Mouse (Mus musculus): Measurements from ENCODE around the gene Zcchc4.

Gene Zcchc4

DNA sequence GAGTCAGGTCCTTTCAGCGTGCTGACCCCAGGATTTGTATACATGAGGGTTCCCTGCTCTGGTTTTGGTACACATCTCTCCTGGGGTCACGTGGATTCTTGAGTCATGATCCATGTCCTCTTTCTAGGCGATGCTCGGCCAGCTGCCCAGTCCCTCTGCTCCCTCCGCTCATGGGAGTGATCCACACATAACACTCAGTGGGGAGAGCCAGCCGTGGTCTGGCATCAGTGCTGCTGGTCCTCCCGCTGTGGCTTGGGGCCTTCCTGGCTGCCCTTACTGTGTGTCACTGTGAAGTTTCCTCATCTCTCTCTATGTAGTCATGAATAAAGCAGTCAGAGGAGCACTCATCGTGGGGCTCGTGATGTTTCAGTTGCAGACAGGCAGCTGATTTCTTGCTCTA is 18.9 kb downstream of the Zcchc4 start:
- no peak for DNase-seq (ENCODE audit: low spot score)

DNA sequence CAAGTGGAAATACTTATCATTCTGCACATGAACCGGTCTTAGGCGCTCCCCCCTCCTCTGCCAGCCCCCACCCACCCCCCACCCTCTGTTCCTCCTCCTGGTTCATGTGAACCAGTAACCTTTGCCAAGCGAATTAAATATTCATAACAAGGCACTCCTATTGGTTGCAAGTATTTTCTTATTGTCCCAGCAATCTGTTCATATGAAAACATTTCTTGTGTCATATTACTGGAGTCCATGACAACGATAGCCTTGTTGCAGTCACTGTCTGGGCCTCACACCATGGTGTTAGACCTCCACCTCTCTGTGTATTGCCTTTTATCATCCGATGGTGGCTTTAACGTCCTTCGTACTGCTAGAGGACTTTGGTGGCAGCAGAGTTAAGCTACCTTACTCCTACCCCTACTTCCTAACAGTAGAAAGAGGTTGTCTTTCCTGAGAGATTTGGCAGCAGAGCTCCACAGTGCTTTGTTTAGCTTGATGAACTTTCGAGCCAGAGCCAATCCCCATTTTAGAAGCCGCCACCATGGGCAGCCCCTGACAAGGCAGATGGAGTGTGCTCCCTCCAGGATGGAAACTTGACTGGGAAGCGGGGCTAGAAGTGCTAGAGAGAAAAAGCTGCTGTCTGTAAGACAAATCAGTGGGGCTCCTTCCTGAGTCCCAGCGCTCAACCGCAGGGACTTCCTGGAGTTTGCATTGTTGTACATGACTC is 24.2 kb downstream of the Zcchc4 start:
- DNase-seq (ENCODE audit: low spot score): no peak

DNA sequence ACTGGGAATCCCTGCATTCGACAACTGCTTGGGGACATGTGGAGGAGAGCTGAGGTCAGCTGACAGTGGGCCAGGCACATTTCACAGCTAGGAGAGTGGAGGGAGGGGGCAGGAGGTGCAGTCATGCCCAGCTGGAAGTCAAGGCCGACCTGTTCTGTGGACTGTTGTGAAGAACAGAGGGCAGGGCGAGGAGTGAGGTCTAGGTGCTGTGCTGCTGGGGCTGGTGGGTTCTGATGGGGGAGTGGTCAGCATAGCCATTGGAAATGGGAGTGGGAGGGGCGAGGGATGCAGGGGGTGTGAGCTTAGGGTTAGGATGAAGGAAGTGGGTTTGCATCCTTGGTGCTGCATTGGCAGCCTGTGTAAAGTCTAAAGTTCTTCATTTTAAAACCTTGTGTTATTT is 30.6 kb downstream of the Zcchc4 start:
- no peak for DNase-seq (ENCODE audit: low spot score)

DNA sequence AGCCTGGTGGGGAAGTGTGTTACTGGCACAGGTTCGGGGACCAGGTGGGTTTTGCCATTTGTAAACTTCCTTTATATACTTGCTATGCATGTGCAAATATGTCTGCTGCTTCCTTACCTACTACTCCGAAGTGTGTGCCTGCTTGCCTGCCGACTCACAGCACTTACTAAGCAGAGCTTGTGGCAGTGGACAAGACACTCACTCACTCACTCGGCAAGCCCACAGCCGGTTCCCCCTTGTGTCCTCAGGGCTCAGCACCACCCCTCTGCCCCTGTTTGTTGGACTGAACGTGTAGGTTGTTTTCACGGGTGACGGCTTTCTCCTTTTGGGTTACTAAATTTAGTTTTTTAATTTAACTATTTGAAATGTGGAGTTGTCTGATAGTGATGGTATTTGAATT is 31.1 kb downstream of the Zcchc4 start:
- no peak for DNase-seq (ENCODE audit: low spot score)

DNA sequence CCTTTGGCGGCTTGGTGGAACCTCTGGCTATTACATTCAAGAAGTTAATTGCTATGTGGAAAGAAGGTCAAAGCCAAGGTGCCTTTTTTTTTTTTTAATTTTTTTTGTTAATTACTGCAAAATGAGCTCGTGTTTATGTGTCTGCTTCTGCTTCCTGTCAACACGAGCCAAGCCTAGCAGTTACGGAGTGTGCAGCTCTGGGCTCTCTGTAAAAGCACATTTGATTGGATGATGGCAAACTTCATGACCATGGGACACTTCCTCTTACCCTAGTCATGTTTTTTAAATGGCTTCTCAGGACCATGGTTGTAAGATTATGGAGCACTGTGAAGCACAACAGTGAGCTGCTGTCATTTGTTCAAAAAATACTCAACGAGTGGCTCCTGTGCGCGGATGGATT is 31.8 kb downstream of the Zcchc4 start:
- no peak for DNase-seq (ENCODE audit: low spot score)

DNA sequence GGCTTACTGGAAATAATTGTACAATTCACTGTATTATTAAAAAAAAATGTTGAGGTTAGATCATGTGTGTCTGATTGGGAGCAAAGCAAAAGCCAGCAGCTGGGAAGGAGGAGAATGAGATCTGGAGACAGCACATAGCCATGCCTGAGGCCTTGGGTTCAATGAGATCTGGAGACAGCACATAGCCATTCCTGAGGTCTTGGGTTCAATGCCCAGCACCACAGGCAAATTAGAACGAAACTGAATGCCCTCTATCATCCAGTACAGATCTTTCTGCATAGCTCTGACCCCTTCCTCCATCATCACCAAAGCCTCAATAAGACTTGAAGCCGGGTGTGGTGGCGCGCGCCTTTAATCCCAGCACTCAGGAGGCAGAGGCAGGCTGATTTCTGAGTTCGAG is 35.2 kb downstream of the Zcchc4 start:
- no peak for DNase-seq (ENCODE audit: low spot score)

DNA sequence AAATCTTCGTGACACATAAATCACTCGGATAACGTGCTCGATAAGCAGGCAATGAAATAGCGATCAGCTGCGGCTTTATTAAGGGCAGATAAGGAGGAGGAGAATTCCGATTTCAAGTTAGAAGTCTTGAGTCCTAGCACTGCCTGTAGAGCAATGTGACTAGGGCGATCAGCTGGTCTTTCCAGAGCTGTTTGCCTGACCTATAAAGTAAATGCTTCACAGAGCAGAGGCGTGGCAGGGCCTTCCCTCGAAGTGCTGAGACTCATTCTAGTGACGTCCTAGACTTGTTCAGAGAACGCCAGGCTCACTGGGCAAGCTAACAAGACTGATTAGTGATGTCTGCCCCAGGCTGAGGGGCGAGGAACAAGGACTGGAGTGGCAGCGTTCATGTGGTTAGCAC is 35.8 kb downstream of the Zcchc4 start:
- no peak for DNase-seq (ENCODE audit: low spot score)

DNA sequence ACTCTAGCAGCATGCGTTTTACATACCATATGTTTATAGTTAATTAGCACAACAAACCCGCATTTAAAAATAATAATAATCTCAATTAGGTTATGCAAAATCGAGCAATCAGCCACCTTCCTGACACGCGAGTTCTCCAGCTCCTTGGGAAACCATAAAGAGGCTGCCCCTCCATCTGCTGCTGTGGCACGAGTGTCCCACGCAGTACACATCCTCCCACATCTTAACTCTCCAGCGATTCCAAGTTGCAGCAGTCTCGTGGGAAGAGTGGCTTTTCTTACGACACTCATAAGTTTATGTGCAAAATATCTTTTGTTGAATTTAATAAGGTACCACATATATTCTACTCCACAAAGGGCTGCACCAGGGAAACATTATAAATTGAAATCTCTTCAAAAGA is 37.2 kb downstream of the Zcchc4 start:
- DNase-seq (ENCODE audit: low spot score): no peak

DNA sequence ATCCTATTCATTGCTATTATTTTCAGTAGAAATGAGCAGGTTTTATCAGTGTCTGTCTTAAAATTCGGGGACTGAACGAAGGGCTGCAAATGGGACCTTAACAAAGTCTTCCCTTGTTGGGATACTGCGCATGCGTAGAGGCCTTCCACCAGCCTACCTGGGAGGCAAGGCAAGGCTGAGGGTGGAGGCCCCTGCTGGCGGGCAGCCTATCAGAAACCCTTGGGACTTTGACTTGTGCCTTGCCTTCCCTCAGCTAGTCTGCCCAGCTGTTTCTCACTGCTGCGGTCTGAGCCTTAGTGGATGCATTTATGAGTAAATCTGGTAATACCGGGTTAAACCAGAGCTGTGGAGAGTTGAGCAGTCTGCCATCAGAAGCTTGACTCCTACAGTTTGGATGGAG is 38.1 kb downstream of the Zcchc4 start:
- no peak for DNase-seq (ENCODE audit: low spot score)

DNA sequence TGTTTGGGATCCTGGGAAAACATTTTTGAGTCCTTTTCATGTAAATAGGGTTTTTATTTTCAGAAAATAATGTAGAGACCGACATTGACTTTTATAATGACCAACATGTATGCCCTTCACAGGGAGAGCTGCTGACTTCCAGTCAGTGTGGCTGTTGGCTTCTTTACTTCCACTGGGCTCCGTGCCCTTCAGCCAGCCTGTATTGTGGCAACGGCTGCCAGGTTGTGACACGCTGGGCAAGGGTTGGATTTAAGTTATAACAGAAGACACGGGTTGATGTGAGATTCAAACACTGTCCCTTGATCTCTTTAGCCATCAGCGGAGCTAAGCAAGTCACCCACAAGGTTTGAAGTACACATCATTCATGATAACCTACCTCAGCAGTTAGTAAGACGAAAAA is 43.5 kb downstream of the Zcchc4 start:
- no peak for DNase-seq (ENCODE audit: low spot score)

DNA sequence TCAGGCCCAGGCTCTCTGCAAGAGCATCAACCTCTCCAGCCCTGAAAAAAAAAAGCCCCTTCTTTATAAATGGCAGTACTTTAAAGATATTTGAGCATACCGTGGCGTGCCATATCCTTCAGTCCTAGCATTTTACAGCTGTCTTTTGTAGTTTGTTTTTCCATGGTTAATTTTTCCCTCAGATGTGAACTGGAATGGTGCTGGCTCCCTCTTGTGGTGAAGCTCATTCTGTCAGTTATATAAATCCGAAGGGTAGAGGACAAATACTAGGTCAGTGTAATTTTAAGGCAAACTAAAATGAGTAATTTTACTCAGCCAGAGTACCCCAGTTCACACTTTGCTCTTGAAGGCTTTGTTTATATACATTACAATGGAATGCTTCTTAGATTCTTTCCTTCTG is 46.5 kb downstream of the Zcchc4 start:
- DNase-seq (ENCODE audit: low spot score): peak; percentile 63

DNA sequence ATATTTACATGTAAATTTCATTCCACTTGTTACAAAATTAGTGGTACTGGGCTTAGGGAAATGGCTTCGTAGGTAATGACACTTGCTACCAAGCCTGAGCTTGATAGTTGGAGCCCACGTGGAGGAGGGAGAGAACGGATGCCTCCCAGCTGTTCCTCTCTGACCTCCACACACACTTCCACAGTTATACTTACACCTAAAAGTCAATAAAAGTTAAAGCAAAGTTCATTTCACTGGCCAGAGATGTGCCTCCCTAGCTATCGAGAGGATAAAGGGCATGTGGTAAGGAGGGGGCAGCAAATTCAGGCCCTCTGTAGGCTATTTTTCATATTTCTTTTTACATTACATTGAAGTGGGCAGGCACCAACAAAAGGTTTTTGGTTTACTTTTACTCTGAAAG is 52.7 kb downstream of the Zcchc4 start:
- DNase-seq (ENCODE audit: low spot score): no peak

DNA sequence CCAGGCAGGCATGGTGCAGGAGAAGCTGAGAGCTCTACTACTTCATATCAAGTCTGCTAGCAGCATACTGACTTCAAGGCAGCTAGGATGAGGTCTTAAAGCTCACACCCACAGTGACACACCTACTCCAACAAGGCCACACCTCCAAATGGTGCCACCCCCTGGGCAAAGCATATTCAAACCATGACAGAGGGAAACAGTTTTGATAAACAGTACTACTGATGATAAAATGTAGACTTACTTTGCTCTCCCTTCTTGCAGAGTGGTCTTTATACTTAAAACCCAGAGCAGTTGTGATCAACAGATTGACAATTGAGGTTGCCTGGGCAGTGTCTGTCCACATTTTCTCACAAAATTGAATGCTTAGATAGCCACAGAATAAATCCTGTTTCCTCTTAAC is 57.8 kb downstream of the Zcchc4 start:
- no peak for DNase-seq (ENCODE audit: low spot score)

DNA sequence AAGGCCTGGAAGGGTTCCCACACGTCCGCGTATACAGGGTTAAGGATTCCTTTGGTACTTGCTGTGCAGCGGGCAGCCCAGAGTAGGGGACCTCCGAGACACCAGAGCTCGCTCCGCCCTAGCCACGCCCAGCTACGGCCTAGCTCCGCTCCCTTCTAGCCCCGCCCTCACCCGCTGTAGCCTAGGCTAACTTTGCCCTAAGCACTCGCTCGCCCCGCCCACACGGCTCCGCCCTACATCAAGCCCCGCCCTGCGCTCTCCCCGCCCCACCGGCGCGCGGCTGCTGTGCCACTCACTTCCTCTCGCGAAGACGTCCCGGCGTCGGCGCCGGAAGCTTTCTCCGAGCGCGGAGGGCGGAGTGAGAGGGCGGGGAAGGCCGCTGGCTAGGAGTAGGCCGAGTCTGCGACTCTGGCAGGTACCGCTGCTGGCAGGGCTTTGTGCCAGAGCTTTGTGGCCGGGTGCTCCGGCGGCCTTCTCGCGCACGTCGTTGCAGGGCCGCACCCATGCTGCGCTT is 58.6 kb downstream of the Zcchc4 start, which contains the start of gene Anapc4:
Anapc4 (plus strand) TSS at position 252 of the 514 bp plus-strand sequence.
- peak; percentile 100 for DNase-seq (ENCODE audit: low spot score)

DNA sequence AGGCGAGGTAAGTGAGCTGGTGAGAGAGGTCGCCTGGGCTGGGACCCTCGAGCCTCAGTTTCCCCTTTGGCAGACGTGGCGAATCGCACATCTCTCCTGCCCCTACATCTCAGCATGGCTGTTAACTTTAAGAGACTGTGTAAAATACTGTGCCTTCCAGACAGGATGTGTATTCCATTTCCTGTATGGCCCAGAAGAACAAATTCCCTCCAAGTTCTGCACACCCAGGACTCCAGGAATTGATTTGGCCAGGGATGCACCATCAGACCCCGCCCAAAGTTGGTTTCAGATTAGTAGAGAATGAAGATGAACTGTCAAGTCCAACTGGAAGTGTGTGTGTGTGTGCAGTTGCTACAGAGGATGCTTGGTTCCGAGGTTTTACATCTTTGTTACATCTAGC is 59.2 kb downstream of the Zcchc4 start:
- no peak for DNase-seq (ENCODE audit: low spot score)

DNA sequence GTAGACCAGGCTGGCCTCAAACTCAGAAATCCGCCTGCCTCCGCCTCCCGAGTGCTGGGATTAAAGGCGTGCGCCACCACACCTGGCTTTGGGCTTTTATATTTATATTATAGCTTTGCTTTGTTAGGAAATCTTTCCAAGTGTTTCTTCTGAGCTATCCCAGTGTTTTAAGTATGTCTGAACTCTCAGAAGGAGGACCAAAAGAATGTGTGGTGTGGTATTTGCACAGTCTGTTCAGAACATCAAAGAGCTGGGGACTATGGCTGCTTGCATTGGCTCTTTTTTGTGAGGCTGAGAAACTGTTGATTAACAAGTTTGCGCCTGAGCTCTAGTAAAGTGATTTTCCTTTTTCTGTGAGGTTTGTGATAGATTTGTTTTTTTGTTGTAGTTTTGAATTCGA is 69.1 kb downstream of the Zcchc4 start:
- no peak for DNase-seq (ENCODE audit: low spot score)

DNA sequence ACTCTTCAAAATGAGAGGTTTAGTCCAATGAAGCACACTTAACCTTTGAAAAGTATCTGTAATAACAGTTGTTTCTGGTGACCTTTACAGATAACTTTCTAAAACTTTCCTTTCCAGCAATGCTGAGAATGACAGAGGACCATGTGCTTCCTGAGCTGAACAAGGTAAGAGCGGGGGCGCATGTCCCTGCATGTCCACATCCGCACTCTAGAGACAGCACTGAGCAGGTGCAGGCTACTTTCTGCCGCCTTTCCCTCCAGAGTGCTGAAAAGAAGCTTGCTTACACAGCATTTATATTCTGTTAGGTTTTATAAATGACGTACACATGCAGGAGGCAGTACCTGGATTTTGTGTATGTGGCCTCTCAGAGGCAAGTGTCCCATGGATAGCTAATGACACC is 80.5 kb downstream of the Zcchc4 start:
- no peak for DNase-seq (ENCODE audit: low spot score)

DNA sequence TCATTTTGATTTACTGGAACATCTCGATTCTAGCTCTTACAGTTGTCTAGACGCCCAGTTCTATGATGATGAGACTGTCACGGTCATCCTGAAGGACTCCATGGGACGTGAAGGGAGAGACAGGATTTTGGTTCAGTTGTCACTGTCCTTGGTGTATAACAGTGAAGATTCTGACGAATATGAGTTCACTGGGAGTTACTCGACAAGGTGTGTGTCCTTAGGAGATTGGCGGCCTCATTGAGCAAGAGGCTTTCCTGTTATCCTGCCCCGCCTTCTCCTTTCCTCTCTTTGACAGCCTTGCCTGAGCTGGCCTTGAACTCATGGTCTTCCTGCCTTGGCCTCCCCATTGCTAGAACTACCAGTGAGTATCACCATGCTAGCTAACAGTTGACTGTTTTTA is 89.2 kb downstream of the Zcchc4 start:
- DNase-seq (ENCODE audit: low spot score): no peak

DNA sequence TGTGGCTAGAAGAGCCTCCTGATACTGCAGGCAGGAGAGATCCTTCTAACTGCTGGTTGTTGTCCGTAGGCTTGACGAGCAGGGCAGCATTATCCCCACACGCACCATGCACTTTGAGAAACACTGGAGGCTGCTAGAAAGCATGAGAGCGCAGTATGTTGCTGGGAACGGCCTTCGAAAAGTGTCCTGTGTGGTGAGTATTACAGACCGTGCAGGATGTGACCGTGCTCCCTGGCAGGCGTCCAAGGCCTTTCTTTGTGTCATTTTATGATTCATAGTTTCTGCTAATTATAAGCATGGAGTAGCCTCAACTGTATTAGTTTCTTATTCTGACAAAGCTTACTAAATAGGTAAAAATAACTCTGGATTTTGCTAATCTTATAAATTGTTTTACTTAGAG is 90.6 kb downstream of the Zcchc4 start:
- DNase-seq (ENCODE audit: low spot score): peak; percentile 83

DNA sequence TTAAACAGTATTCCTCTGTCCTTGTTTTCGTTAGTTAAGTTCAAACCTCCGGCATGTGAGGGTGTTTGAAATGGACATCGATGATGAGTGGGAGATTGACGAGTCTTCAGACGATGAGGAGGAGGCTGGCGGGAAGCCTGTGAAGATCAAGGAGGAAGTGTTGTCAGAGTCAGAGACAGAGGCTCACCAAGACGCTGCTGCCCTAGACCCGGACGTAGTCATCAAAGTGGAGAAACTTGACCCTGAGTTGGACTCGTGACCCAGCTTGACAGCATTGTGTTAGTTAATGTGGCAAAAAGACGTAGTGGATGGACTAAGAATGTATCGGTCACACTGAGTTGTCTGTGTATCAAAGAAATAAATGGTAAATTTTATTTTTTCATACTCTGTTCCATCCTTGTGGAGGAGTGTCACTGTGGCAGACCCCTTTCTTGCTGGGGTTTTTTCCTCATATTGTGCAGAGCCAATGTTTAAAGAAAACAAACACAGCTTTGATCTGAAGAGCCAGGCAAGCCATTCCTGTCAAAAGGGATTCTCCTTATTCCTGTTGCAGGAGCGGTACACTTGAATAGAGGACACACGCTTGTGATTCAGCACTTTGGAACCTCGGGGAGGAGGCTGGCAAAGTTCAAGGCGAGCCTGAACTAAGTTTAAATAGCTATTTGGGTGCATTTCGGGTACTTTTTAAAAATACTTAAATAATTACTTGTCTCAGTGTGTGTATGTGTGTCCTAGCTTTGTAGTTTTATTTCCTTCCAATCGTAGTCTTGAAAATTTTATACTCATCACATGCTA is 91.3 kb downstream of the Zcchc4 start:
- no peak for DNase-seq (ENCODE audit: low spot score)

DNA sequence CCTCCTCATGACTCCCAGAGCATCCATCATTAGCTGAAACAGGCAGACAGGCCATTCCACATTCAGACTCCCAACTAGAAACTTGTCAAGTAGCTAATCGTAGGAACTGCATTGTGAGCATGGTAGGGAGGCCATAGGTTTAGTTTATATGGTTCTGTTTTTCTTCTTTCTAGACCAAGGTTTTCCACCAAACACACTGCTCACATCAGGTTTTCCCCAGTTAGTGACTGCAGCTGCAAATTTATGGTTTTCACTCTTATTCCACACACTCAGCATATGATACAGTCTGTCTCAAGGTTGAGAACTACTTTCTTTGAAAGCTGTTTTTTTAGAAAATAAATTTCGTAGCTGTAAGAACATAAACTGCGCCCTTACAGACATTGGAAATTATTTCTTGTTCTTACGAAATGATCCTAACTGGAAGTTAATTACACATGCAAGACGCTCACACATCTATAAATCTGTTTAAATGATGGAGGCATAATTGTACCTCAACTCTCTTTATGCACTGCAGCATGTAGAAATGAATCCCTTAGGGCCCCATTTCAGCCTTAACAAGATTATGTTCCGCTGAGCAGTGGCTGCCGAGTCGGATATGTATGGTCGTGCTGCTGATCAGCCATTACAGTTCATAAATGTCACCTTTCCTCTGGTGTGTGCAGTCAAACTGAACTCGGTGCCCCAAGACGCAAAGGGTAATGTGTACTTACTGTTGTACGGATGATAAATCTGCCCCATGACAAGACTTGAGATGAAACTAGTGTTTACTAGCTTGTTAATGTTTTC is 93.9 kb downstream of the Zcchc4 start:
- no peak for DNase-seq (ENCODE audit: low spot score)

DNA sequence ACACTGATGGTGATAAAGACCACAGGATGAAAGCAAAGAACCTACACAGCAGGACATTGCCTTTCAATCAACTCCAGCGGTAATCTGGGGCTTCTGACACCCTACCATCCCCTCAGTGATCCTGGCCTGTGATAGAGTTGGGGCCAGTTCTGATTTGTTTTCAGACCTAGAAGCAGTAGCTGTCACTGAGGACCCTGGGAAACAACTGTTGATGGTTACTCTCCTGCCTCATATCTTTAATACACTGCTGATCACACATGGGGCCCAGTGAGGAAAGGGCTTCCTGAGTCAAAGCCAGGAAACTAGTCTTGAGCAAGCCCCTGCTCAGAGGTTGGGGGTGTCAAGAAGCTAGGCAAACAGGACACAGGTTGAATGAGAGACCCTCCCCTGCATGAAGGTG is 96.3 kb downstream of the Zcchc4 start:
- peak; percentile 9 for DNase-seq (ENCODE audit: low spot score)

DNA sequence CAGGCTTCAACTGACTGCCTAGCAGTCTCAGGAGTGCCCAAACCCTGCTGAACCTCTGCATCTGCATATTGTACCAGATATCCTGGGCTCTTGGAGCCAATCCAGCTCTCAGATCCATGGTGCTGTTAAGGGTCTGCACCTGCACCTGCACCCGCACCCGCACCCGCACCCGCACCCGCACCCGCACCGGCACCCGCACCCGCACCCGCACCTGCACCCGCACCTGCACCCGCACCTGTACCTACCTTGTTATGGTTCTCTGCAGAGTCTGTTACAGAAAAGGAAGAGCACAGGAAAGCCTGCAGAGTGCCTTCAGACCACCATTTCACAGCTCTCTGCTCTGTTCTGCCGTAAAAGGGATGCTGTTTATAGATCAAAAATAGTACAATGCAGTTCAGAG is 96.8 kb downstream of the Zcchc4 start:
- DNase-seq (ENCODE audit: low spot score): peak; percentile 38

Measured in testis, postnatal 10 days (tissue).